Mouse (Mus musculus) stomach, embryonic 16.5 days (tissue): ENCODE measurements around the gene Iqub. TPM values are rescaled to one million over a fixed set of nuclear protein-coding genes. Genes with fewer than 3 reads are reported as not detected.

Source experiments
- ATAC-seq: fragments of 200-750 bp; cut with Nextera tagmentation; 2 replicates; pipeline ENCODE4 v1.8.0; 2017; ENCODE audit warnings: moderate number of reproducible peaks, moderate TSS enrichment; ENCODE audit not compliant: insufficient read depth, low FRiP score
- H3K27ac ChIP-seq: fragments of 300-500 bp; sonication (generic); 2 replicates; pipeline ENCODE4 v1.5.1; 2014; ENCODE audit warnings: low read length
- H3K27me3 ChIP-seq: fragments of 300-500 bp; sonication (generic); 2 replicates; pipeline ENCODE4 v1.6.1; 2014; ENCODE audit warnings: low read length, control low read depth, mixed read lengths; ENCODE audit not compliant: control insufficient read depth, insufficient read depth
- H3K36me3 ChIP-seq: fragments of 300-500 bp; sonication (generic); 2 replicates; pipeline ENCODE4 v1.6.1; 2014; ENCODE audit warnings: low read length; ENCODE audit not compliant: control insufficient read depth, insufficient read depth
- H3K4me1 ChIP-seq: fragments of 300-500 bp; sonication (generic); 2 replicates; pipeline ENCODE4 v1.6.1; 2014; ENCODE audit warnings: low read length, control low read depth, mixed read lengths; ENCODE audit not compliant: control insufficient read depth, insufficient read depth
- H3K4me2 ChIP-seq: fragments of 300-500 bp; sonication (generic); 2 replicates; pipeline ENCODE4 v1.6.1; 2014; ENCODE audit warnings: low read depth, low read length, mixed read lengths
- H3K4me3 ChIP-seq: fragments of 300-500 bp; sonication (generic); replicated peaks from 2 replicates; pipeline ENCODE4 v1.5.1; 2014; ENCODE audit warnings: mild to moderate bottlenecking, low read length
- H3K9ac ChIP-seq: fragments of 300-500 bp; sonication (generic); 2 replicates; pipeline ENCODE4 v1.6.1; 2014; ENCODE audit warnings: low read length
- H3K9me3 ChIP-seq: fragments of 300-500 bp; sonication (generic); replicated peaks from 2 replicates; pipeline ENCODE4 v1.6.1; 2016; ENCODE audit warnings: low read length, control low read depth; ENCODE audit not compliant: control insufficient read depth
- WGBS: fragments of 180-500 bp; shearing (Covaris S2); extraction: QIAGEN DNeasy Blood & Tissue Kit; methylation state at CpG from one replicate; pipeline ENCODE4 v1.1.7; 2014; 5-methylcytosine and 5-hydroxymethylcytosine counted together
- polyA plus RNA-seq: library from polyadenylated mRNA; unstranded; fragments of >200 nt; fragmentation: Nextera tagmentation; extraction: Ambion mirVana; gene quantifications from 2 replicates; pipeline ENCODE4 v1.2.1, GENCODE M21; 2015

Iqub gene
- polyA plus RNA-seq, 1 experiment from 2014 or later = not detected

DNA sequence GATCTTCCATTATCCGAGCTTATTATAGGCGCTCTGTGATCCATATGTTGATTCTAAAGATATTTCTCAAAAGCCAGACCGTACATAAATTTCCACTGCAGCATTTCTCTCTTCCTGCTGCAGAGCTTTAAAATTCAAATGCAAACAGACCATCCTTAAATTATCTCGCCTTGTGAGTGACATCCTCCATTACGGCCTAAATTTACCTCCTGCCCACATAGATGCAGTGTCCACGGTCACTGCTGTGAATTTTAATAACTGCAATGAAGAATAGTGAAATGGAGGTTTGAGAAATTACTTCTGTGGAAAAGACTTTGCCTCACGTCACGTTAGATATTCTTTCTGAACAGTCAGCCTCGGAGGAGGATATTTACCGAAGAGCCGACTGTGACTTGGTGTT is 98.8 kb downstream of the Iqub start:
- no peak for ATAC-seq
- H3K4me2 ChIP-seq = no peak overlapping the region
- H3K27me3 ChIP-seq = no peaks in the 10 kb centered on the region
- 72% methylated on average over 11 of the region's 11 CpGs for WGBS
- no peaks in the 10 kb centered on the region for H3K9me3 ChIP-seq
- no peak overlapping the region for H3K4me3 ChIP-seq
- H3K9ac ChIP-seq = no peak overlapping the region
- H3K36me3 ChIP-seq = no peaks in the 10 kb centered on the region
- H3K4me1 ChIP-seq = no peaks in the 10 kb centered on the region
- H3K27ac ChIP-seq = no peak overlapping the region

DNA sequence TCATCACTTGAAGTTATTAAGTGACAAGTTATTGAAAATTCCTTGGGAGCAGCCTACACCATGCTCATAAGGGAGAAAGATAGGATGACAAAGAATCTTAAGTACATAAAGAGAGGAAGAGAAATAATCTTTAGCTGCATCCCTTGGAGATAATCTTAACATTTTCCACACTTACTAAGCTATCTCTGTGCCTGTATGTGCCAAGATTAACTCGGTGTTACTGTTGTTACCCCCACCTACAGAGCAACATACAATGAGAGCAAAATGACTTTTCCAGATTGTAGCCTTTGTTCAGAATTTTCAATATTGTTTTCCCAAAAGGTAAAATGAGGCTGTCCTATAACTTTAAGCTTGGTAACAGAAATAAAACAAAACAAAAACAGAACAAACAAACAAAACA is 99.4 kb downstream of the Iqub start:
- H3K27ac ChIP-seq = no peak overlapping the region
- H3K4me1 ChIP-seq = no peaks in the 10 kb centered on the region
- H3K36me3 ChIP-seq = no peaks in the 10 kb centered on the region
- 71% methylated on average over 1 of the region's 1 CpGs for WGBS
- H3K4me2 ChIP-seq = no peak overlapping the region
- no peak overlapping the region for H3K4me3 ChIP-seq
- no peaks in the 10 kb centered on the region for H3K9me3 ChIP-seq
- no peaks in the 10 kb centered on the region for H3K27me3 ChIP-seq
- no peak overlapping the region for H3K9ac ChIP-seq
- no peak for ATAC-seq

DNA sequence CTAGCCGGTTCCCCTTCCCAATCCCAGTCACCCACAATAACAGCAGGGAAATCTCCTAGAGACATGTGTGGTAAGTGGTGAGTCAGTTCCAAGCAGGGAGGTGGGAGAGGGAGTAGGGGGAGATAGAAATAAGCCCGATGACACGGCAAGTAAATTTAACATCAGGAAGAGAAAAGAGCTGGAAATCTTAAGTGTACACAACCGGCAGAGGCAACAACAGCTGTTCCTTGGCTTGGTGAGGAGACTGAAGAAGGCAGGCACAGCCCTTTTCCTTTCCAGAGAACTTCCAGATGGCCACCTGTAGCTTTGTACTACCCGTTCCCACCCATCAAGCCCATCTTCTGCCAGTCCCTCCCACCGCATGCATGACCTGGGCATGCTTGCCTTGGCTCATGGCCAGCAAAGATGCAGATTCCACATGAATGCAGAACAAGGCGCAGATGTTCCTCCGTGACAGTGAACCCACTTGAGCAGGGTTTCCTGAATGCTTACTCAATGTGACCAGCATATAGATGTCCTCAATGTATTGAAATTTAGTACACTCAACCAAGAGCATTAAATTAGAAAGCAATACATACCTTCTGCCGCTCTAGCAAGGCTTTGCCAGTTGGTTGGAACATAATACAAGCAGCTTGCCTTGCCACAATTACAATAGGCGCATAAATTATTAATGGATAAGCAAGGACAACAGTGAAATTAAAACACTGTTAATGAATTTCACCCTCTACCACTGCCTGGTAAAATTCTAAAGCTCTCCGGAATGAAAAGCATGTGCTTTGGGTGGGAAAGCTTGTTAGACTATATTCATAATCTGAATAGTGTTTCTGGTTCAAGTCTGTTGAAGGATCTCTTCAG is 106.1 kb downstream of the Iqub start:
- ATAC-seq = 0 out of 2 replicates have a peak, but pooled peaks have one; percentile 17
- no peak overlapping the region for H3K9ac ChIP-seq
- no peaks in the 10 kb centered on the region for H3K9me3 ChIP-seq
- H3K27ac ChIP-seq = no peak overlapping the region
- WGBS = 58% methylated on average over 11 of the region's 11 CpGs
- H3K36me3 ChIP-seq = no peaks in the 10 kb centered on the region
- no peak overlapping the region for H3K4me3 ChIP-seq
- H3K27me3 ChIP-seq = no peaks in the 10 kb centered on the region
- H3K4me2 ChIP-seq = no peak overlapping the region
- H3K4me1 ChIP-seq = peaks cover 3% of the 10 kb centered on the region; the same call in 1 of the 2 replicates

DNA sequence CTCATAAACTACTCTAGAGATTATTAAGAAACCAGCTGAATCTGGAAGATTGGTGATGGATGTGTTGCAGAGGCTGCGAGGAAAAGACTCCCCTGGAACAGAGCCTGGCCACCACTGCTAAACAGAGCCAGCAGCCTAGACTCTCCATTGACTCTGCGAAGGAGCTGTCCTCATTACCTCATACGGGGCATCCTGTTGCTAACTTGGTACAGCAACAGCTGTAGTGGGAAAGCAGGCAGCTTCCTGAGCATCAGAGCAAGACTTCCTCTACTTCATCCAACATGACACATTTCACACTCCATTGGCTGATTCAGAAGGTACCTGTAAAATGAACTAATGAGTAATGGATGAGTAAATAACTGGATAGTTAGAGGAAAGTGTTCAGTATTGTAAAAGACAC is 107.1 kb downstream of the Iqub start:
- H3K9me3 ChIP-seq = no peaks in the 10 kb centered on the region
- H3K9ac ChIP-seq = no peak overlapping the region
- peaks cover 3% of the 10 kb centered on the region; the same call in 1 of the 2 replicates for H3K4me1 ChIP-seq
- H3K4me3 ChIP-seq = no peak overlapping the region
- no peak overlapping the region for H3K27ac ChIP-seq
- WGBS = 37% methylated on average over 3 of the region's 3 CpGs
- no peak overlapping the region for H3K4me2 ChIP-seq
- no peak for ATAC-seq
- H3K36me3 ChIP-seq = no peaks in the 10 kb centered on the region
- no peaks in the 10 kb centered on the region for H3K27me3 ChIP-seq

DNA sequence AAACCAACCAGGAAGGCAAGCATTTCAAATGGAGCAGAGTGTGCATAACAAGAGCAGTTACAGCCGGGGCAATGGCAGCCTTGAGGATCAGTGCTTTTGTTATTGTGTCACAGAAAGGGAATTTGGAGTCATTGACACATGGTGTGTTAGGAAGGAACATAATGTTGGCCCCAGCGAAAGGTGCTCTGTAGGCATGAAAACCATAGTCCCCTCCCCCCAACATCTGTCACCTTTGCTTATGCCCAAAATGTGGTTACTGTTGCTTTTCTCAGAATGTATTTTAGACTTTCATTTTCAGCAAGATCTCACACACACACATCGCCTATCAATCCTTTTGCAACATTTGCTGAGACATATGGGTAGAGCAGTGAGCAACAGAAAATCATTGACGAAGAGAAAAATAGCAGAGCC is 117.6 kb downstream of the Iqub start:
- ATAC-seq = no peak
- WGBS = 88% methylated on average over 4 of the region's 4 CpGs
- H3K4me3 ChIP-seq = no peak overlapping the region
- H3K27me3 ChIP-seq = no peaks in the 10 kb centered on the region
- H3K27ac ChIP-seq = no peak overlapping the region
- H3K4me1 ChIP-seq = no peaks in the 10 kb centered on the region
- H3K9me3 ChIP-seq = no peaks in the 10 kb centered on the region
- H3K36me3 ChIP-seq = no peaks in the 10 kb centered on the region
- no peak overlapping the region for H3K4me2 ChIP-seq
- H3K9ac ChIP-seq = no peak overlapping the region

Other genes with a start within 250 kb of the Iqub start
- gene Ndufa5, start 12.9 kb upstream of the Iqub start, polyA plus RNA-seq = 320 and 383 TPM in 2 replicates
- gene Asb15, start 13.1 kb upstream of the Iqub start, polyA plus RNA-seq = 0.10 TPM in 1 of 2 replicates, not detected in the other
- 0.30 and 1.9 TPM in 2 replicates for gene Lmod2, start 82.7 kb upstream of the Iqub start, polyA plus RNA-seq
- gene Wasl, start 149.9 kb upstream of the Iqub start, polyA plus RNA-seq = 54.3 and 55.5 TPM in 2 replicates
- gene Hyal6, start 218.2 kb upstream of the Iqub start, polyA plus RNA-seq = not detected in 2 replicates
- gene Hyal4, start 233.3 kb upstream of the Iqub start, polyA plus RNA-seq = not detected in 2 replicates